Mouse (Mus musculus): ENCODE measurements at regions not wholly inside any gene's neighbourhood (a gene's known extent, or its start where the extent isn't known, plus 50 kb on each side); places are given as distances from the start of the nearest gene placed in this dataset.

DNA sequence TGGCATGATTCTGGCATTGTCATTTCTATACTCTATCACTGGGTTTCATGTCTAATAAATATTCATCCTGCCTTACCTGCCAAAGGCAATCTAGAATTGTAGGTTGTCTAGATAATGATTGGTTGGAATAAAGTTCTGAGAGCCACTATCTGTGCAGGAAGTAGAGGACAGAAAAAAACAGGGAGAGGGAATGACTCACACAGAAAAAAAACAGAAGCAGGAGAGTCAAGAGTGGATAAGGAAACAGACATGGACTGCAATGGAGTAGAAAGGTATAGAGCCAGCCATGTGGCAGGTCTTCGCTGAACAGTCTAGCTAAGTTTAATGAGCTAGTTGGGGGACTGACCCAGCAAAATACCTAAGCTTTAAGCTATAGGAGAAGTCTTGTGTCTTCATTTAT lies 660.5 kb upstream of the Galntl6 start:
- Histone ChIP-seq H3K27me3 (replicated peaks) (no peaks in the 10 kb centered on the region), H3K27ac (no peak overlapping the region), H3K4me3 (replicated peaks) (no peak overlapping the region), H3K9ac (no peak overlapping the region), H3K4me2 (no peak overlapping the region), H3K4me1 (no peaks in the 10 kb centered on the region), H3K9me3 (no peaks in the 10 kb centered on the region), H3K36me3 (no peaks in the 10 kb centered on the region)
- ATAC-seq (ENCODE audit: insufficient read depth, low FRiP score, low read depth): no peak
- WGBS: 82% methylated on average over 1 of the region's 1 CpGs

DNA sequence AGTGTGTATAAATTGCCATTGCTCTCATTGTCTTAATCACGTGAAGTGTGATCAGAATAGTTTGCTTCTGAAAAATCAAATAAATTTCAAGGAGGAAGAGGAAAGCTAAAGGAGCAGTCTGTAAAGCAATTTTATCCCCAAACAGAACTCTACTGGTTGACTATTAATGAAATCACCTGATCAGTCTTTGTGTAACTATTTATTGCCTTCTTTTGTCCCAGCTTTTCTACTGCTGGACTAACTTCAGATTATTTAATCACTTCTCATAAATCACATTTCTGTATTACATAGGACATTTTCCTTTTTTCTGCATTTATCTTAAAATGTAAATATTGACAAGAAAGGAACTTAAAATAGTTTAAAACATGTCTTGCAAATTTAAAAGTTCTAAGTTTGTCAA lies 657.0 kb upstream of the Galntl6 start:
- H3K4me1 ChIP-seq: no peaks in the 10 kb centered on the region
- no peaks in the 10 kb centered on the region for H3K36me3 ChIP-seq
- 38% methylated on average over 1 of the region's 1 CpGs for WGBS
- H3K9ac ChIP-seq: no peak overlapping the region
- peak; percentile 70 for ATAC-seq (ENCODE audit: insufficient read depth, low FRiP score, low read depth)
- no peaks in the 10 kb centered on the region for H3K9me3 ChIP-seq
- H3K27ac ChIP-seq: no peak overlapping the region
- no peaks in the 10 kb centered on the region for H3K27me3 ChIP-seq (replicated peaks)
- no peak overlapping the region for H3K4me3 ChIP-seq (replicated peaks)
- H3K4me2 ChIP-seq: no peak overlapping the region

Measured in stomach, embryonic 15.5 days (tissue).